Mouse (Mus musculus) myocyte (in vitro differentiated cells): ENCODE data around the gene Chmp2a. TPM values are rescaled to one million over a fixed set of nuclear protein-coding genes. Genes with fewer than 3 reads are reported as not detected.

Experiments
- H3K27me3 ChIP-seq: one replicate; pipeline ENCODE4 v1.6.1; 2011; ENCODE audit not compliant: control insufficient read depth, insufficient read depth, insufficient read length
- H3K36me3 ChIP-seq: one replicate; pipeline ENCODE4 v1.6.1; 2011; ENCODE audit not compliant: control insufficient read depth, insufficient read depth
- H3K4me2 ChIP-seq: one replicate; pipeline ENCODE4 v1.6.1; 2011; ENCODE audit warnings: low read depth, control low read depth
- H3K4me3 ChIP-seq: one replicate; pipeline ENCODE4 v1.5.1; 2011; ENCODE audit warnings: mild to moderate bottlenecking, control low read depth, moderate library complexity
- H3K79me2 ChIP-seq: one replicate; pipeline ENCODE4 v1.6.1; 2011; ENCODE audit not compliant: control insufficient read depth, insufficient read depth
- H3ac ChIP-seq: one replicate; pipeline ENCODE4 v1.6.1; 2011; ENCODE audit not compliant: control insufficient read depth, insufficient read length
- CEBPB ChIP-seq: IDR thresholded peaks from 2 replicates; pipeline ENCODE4 v1.6.1; 2011; ENCODE audit warnings: mild to moderate bottlenecking, moderate library complexity; ENCODE audit not compliant: poor library complexity, insufficient read depth, severe bottlenecking
- E2F4 ChIP-seq: IDR thresholded peaks from one replicate; pipeline ENCODE4 v1.6.1; 2011; ENCODE audit warnings: mild to moderate bottlenecking, control low read depth, moderate library complexity; ENCODE audit not compliant: insufficient read depth
- MAX ChIP-seq: IDR thresholded peaks from one replicate; pipeline ENCODE4 v1.6.1; 2011; ENCODE audit warnings: low read depth, mild to moderate bottlenecking, control low read depth
- MYOD1 ChIP-seq, 3 experiments: IDR thresholded peaks; one replicate each; pipeline ENCODE4 v1.6.1; 2011; ENCODE audit warnings: control low read depth in 2 of 3, low read depth in 2 of 3, mild to moderate bottlenecking in 2 of 3, moderate library complexity in 1 of 3; ENCODE audit not compliant: insufficient read length in 2 of 3, control insufficient read depth in 1 of 3
- MYOG ChIP-seq, 3 experiments: IDR thresholded peaks; one replicate each; pipeline ENCODE4 v1.6.1; 2011; ENCODE audit warnings: control low read depth in 2 of 3, low read depth in 2 of 3, mild to moderate bottlenecking in 2 of 3; ENCODE audit not compliant: insufficient read length in 2 of 3, control insufficient read depth in 1 of 3, insufficient read depth in 1 of 3
- POLR2A ChIP-seq: IDR thresholded peaks from one replicate; pipeline ENCODE4 v1.6.1; 2011; ENCODE audit warnings: low read depth, mild to moderate bottlenecking, control low read depth, moderate library complexity; ENCODE audit not compliant: insufficient read length
- POLR2AphosphoS2 ChIP-seq: IDR thresholded peaks from one replicate; pipeline ENCODE4 v1.6.1; 2011; ENCODE audit warnings: low read depth, control low read depth; ENCODE audit not compliant: insufficient read length
- REST ChIP-seq: IDR thresholded peaks from one replicate; pipeline ENCODE4 v1.6.1; 2011; ENCODE audit warnings: mild to moderate bottlenecking, control low read depth, moderate library complexity; ENCODE audit not compliant: insufficient read depth, insufficient read length
- SRF ChIP-seq: IDR thresholded peaks from one replicate; pipeline ENCODE4 v1.6.1; 2011; ENCODE audit warnings: low read depth; ENCODE audit not compliant: control insufficient read depth, insufficient read length
- TCF12 ChIP-seq: IDR thresholded peaks from one replicate; pipeline ENCODE4 v1.6.1; 2011; ENCODE audit warnings: mild to moderate bottlenecking, control low read depth; ENCODE audit not compliant: poor library complexity, insufficient read depth, severe bottlenecking
- TCF3 ChIP-seq: IDR thresholded peaks from one replicate; pipeline ENCODE4 v1.6.1; 2011; ENCODE audit warnings: low read depth, control low read depth; ENCODE audit not compliant: insufficient read length
- USF1 ChIP-seq: IDR thresholded peaks from one replicate; pipeline ENCODE4 v1.6.1; 2011; ENCODE audit warnings: low read depth, mild to moderate bottlenecking, control low read depth, moderate library complexity
- polyA plus RNA-seq: library from polyadenylated mRNA; unstranded; fragments of >200 nt; fragmentation: generic; extraction: Trizol; gene quantifications from one replicate; pipeline ENCODE4 v1.2.1, GENCODE M21; 2012; ENCODE audit warnings: missing spikeins

Chmp2a gene
- polyA plus RNA-seq, 1 experiment, result 189 TPM

- H3K4me2 ChIP-seq, result peak overlapping the region; percentile 84
- H3K27me3 ChIP-seq, result no peaks in the 10 kb centered on the region
- TF ChIP-seq USF1 (no peak), MAX (no peak), SRF (no peak), TCF12 (no peak), E2F4 (no peak), MYOD1 (IDR thresholded peaks at IDR 0.05; ENCODE audit: control insufficient read depth in 1 of 3, insufficient read length in 2 of 3, low read depth in 2 of 3) (no peak), POLR2AphosphoS2 (no peak), TCF3 (no peak), POLR2A (no peak), CEBPB (no peak), REST (no peak), MYOG (IDR thresholded peaks at IDR 0.05; ENCODE audit: control insufficient read depth in 1 of 3, insufficient read depth in 1 of 3, insufficient read length in 2 of 3, low read depth in 2 of 3) (no peak)
- H3K4me3 ChIP-seq, result peak overlapping the region; percentile 90
- peaks cover 20% of the 10 kb centered on the region for H3K36me3 ChIP-seq
- H3K79me2 ChIP-seq, result peaks cover 21% of the 10 kb centered on the region
- peak overlapping the region; percentile 93 for H3ac ChIP-seq
Observed at GRCm38 (mm10) chr7:13036806-13037205, 2.2 kb upstream of the Chmp2a start.

DNA sequence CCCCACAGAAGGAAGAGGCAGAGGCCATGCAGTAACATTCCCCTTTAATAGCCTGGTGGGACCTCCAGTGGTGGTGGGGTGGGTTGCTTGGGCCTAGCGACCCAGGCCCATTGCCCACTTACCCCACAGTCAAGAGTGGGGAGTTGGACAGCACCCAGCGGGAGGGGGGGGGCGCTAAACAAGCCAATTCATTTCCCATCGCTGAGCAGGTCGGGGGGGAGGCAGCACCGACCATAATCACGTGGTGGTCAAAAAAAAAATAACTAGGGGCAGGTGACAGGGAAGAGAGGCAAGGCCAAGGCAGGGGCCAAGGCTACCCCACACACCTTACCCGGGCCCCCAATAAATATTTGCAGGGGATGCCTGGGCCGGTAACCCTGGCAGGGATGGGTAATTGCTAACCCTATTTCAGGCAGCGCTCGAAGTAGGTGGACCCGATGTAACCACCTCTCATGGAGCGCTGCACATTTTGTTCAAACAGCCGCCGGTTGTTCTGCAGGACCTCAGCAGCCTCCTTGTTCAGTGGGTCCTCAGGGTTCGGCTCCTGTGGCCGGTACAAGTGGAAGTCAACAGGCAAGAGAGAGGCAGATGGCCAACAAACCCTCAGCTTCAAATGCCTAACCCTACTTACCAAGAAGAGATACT is 726 bp upstream of the Chmp2a start:
- peaks cover 32% of the 10 kb centered on the region for H3K36me3 ChIP-seq
- H3K79me2 ChIP-seq, result peaks cover 21% of the 10 kb centered on the region
- H3K27me3 ChIP-seq, result no peaks in the 10 kb centered on the region
- TF ChIP-seq MYOG (IDR thresholded peaks at IDR 0.05; ENCODE audit: control insufficient read depth in 1 of 3, insufficient read depth in 1 of 3, insufficient read length in 2 of 3, low read depth in 2 of 3), result no peak
- no peak for TF ChIP-seq MAX
- no peak for TF ChIP-seq CEBPB
- TF ChIP-seq SRF, result no peak
- TF ChIP-seq MYOD1 (IDR thresholded peaks at IDR 0.05; ENCODE audit: control insufficient read depth in 1 of 3, insufficient read length in 2 of 3, low read depth in 2 of 3), result no peak
- no peak for TF ChIP-seq POLR2AphosphoS2
- TF ChIP-seq POLR2A, result no peak
- TF ChIP-seq REST, result no peak
- no peak for TF ChIP-seq USF1
- TF ChIP-seq TCF3, result no peak
- peak overlapping the region; percentile 83 for H3K4me2 ChIP-seq
- H3K4me3 ChIP-seq, result peak overlapping the region; percentile 81
- H3ac ChIP-seq, result no peak overlapping the region

GRCm38 (mm10) chr7:13033451-13034147 is 1.0 kb downstream of the Chmp2a start:
- H3K27me3 ChIP-seq, result no peaks in the 10 kb centered on the region
- peak overlapping the region; percentile 48 for H3ac ChIP-seq
- TF ChIP-seq REST, result no peak
- peak; percentile 27 for TF ChIP-seq POLR2AphosphoS2
- TF ChIP-seq TCF12, result no peak
- no peak for TF ChIP-seq SRF
- peaks cover 47% of the 10 kb centered on the region for H3K36me3 ChIP-seq
- peaks cover 21% of the 10 kb centered on the region for H3K79me2 ChIP-seq
- peak overlapping the region; percentile 81 for H3K4me3 ChIP-seq
- peak overlapping the region; percentile 98 for H3K4me2 ChIP-seq

DNA sequence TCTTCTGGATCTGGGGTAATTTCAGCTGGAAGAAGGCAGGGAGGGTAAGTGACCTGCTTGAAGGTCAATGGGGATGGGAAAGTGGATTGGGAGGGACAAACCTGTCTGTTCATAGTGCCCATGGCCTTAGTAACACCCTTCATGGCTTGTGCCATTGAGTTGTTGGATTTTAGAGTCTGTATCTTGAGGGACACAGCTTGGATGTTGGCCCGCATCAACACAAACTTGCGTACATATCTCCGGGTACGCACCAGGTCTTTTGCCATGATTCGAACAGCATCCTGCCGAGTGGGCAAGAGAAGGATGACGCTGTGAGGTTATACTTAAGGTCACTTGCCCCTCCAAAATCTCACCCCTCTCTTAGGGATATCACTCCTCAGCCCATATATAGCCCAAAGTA is 2.1 kb downstream of the Chmp2a start:
- Histone ChIP-seq H3K79me2 (peaks cover 25% of the 10 kb centered on the region), H3K27me3 (no peaks in the 10 kb centered on the region), H3K36me3 (peaks cover 56% of the 10 kb centered on the region), H3K4me3 (no peak overlapping the region), H3ac (no peak overlapping the region), H3K4me2 (no peak overlapping the region)
- TF ChIP-seq POLR2AphosphoS2, result peak; percentile 48
- TF ChIP-seq REST, result no peak

DNA sequence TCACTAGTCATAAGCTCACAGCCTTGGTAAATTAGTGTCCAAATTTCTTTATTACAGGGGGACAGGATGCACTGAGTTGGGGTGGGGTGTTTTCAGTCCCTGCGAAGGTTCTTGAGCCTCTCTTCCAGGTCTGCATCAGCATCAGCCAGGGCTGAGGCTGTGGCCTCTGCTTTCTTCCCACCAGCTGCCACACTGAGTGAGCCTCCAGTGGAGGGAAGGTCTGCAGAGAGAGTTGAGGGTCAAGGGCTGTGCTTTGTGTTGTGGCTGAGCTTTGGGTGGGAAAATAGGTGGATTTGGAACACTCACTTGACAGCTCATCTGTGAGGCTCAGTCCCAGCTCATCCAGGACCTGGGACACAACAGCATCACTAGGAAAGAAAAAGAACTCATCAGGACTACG is 2.6 kb downstream of the Chmp2a start:
- Histone ChIP-seq H3K4me3 (no peak overlapping the region), H3K79me2 (peaks cover 25% of the 10 kb centered on the region), H3K36me3 (peaks cover 62% of the 10 kb centered on the region), H3K4me2 (no peak overlapping the region), H3ac (no peak overlapping the region), H3K27me3 (no peaks in the 10 kb centered on the region)
- no peak for TF ChIP-seq REST
- TF ChIP-seq POLR2AphosphoS2, result peak; percentile 53
